Mouse (Mus musculus) megakaryocyte, embryonic 14.5 days (primary cell): ENCODE data around the gene Upf3b. TPM values are rescaled to one million over a fixed set of nuclear protein-coding genes. Genes with fewer than 3 reads are reported as not detected.
A peak's percentile ranks its signal among the peaks of the same experiment; 100 is the strongest.
"Not testable (repeated sequence)": the region's sequence is repeated elsewhere in the genome, so short reads cannot be mapped to it uniquely, and the experiment has no call there.

Experiments
- H3K27me3 ChIP-seq: replicated peaks from 2 replicates; pipeline ENCODE3; 2012; ENCODE audit warnings: inconsistent platforms
- H3K36me3 ChIP-seq: replicated peaks from 2 replicates; pipeline ENCODE3; 2012; ENCODE audit warnings: low read length, inconsistent platforms, mixed read lengths
- H3K4me1 ChIP-seq: 2 replicates; pipeline ENCODE4 v1.6.1; 2012; ENCODE audit warnings: inconsistent platforms
- H3K4me3 ChIP-seq: replicated peaks from 2 replicates; pipeline ENCODE3; 2012; ENCODE audit warnings: moderate library complexity, mild to moderate bottlenecking, inconsistent platforms
- H3K9me3 ChIP-seq: 2 replicates; pipeline ENCODE4 v1.6.1; 2012; ENCODE audit warnings: inconsistent platforms
- FLI1 ChIP-seq: IDR thresholded peaks from 2 replicates; pipeline ENCODE4 v1.6.1; 2012; ENCODE audit warnings: low read length, inconsistent platforms, mixed read lengths
- GATA1 ChIP-seq: IDR thresholded peaks from 3 replicates; pipeline ENCODE4 v1.6.1; 2012; ENCODE audit warnings: mixed read lengths, low read length, inconsistent platforms, borderline replicate concordance
- polyA plus RNA-seq: library from polyadenylated mRNA; stranded (reverse); fragments of >175 nt; gene quantifications from 2 replicates; pipeline ENCODE4 v1.2.3, GENCODE M21; 2012; ENCODE audit warnings: low replicate concordance; ENCODE audit not compliant: insufficient read depth

Upf3b gene
- polyA plus RNA-seq: 5.9 TPM in 1 of 2 replicates, not detected in the other

DNA sequence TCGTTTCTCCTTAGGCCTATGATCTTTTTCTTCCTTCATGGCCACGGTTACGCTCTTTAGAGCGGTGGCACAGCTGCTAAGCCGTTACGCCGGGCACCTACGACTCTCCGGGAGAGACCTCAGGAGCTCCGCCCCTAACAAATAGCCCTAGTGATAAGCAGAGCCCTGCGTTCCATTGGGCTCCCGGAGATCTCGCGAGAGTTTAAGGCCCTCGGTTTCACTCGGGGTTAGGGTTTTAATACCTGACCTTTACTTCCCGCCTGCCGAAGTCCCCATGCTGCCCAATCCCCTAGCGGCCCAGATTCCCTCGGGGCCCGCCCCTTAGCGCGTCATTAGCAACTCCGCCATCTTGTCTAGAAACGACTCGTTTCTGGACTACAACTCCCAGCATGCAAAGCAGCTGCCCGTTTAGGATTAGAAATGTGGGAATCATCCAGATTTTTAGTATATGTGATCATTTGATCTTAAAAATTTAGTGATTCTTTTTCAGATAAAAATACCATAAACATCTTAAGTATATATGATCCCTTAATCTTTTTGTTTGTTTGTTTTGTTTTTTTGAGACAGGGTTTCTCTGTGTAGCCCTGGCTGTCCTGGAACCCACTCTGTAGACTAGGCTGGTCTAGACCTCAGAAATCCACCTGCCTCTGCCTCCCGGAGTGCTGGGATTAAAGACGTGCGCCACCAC lies at the start of gene Upf3b:
TSS of gene Upf3b (minus strand) at position 130 of the 688 bp plus-strand sequence.
- TF ChIP-seq FLI1 (no peak), GATA1 (no peak)
- peak within 1 kb of the TSS; percentile 95 for H3K4me3 ChIP-seq
- peaks cover 29% of the 10 kb centered on the region for H3K4me1 ChIP-seq
- no peaks in the 10 kb centered on the region; the same call in 1 of the 2 replicates for H3K9me3 ChIP-seq
- peaks cover 20% of the 10 kb centered on the region for H3K36me3 ChIP-seq
- H3K27me3 ChIP-seq: peaks cover 5% of the 10 kb centered on the region

DNA sequence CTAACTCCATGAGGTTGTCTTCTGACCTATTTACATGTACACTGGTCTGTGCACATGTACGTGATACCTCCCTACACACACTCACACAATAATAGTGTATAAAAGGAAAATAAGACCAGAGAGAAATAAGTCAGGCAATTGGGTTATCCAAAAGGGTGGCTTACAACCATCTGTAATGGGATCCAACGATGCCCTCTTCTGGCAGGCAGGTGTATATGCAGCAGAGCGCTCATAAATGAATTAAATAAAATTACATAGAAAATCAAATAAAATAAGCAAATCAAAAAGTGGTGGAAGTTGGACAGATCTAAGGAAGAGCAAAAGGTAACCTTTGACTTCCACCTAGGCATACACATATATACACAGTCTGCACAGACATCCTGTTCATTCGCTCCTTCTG lies 47.7 kb upstream of the Upf3b start:
- peaks cover 26% of the 10 kb centered on the region for H3K36me3 ChIP-seq
- peaks cover 8% of the 10 kb centered on the region for H3K4me1 ChIP-seq
- TF ChIP-seq FLI1: no peak
- no peak for TF ChIP-seq GATA1
- H3K4me3 ChIP-seq: no peak overlapping the region
- no peaks in the 10 kb centered on the region for H3K9me3 ChIP-seq
- H3K27me3 ChIP-seq: peaks cover 5% of the 10 kb centered on the region

DNA sequence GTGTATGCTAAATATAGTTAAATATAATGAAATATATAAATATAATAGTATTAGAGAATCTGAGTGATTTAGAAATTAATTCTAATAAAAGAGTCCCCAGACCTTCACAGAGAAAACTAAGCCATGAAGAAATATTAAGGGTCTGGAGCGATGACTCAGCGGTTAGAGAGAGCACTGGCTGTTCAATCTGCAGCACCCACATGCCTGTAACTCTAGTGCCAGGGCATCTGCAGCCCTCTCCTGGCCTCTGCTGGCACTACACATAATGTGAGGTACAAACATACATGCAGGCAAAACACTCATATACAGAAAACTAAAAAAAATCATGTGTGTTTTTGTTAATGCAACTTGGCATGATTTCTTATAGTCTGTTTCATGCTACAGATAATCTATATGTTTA lies 34.8 kb upstream of the Upf3b start:
- H3K4me3 ChIP-seq: no peak overlapping the region
- no peaks in the 10 kb centered on the region for H3K9me3 ChIP-seq
- no peaks in the 10 kb centered on the region for H3K27me3 ChIP-seq
- no peaks in the 10 kb centered on the region for H3K4me1 ChIP-seq
- H3K36me3 ChIP-seq: peaks cover 64% of the 10 kb centered on the region
- no peak for TF ChIP-seq GATA1
- no peak for TF ChIP-seq FLI1

DNA sequence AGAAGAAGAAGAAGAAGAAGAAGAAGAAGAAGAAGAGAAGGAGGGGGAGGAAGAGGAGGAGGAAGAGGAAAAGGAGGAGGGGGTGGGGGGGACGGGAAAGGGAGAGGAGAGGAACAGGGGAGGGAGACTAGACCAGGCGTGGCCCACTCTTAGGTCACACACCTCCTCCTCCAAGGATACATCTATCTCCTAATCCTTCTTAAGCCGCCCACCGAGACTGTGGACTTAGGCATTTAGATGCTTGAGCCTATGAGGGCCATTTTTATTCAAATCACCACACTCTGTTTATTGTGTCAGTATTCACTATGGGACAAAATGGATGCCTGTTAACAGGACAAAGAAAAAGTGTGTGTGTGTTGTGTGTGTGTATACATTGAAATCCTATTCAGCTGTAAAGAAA lies 34.4 kb upstream of the Upf3b start:
- peaks cover 64% of the 10 kb centered on the region for H3K36me3 ChIP-seq

DNA sequence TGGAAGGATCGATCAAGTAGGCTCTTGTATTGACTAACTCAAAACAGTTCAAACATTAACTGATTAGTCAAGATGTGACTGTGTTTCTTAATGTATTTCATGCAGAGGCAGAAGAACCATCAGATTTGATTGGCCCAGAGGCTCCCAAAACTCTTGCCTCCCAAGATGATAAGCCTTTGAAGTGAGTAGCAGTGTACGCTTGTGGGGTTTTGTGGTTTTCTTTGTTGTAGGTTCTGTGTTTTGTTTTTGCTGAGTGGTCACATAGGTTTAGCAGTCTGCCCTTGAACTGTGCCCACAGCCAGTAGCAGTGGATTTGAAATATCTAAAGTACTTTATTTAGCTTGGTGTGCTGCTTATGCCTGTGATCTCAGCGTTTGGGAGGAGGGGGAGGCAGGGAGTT lies 31.6 kb upstream of the Upf3b start:
- Histone ChIP-seq H3K4me3 (no peak overlapping the region), H3K36me3 (peaks cover 68% of the 10 kb centered on the region), H3K9me3 (no peaks in the 10 kb centered on the region), H3K4me1 (no peaks in the 10 kb centered on the region), H3K27me3 (peaks cover 2% of the 10 kb centered on the region)
- TF ChIP-seq GATA1: no peak
- no peak for TF ChIP-seq FLI1

More for the DNA sequence above, 34.4 kb upstream of the Upf3b start:
- H3K9me3 ChIP-seq, H3K4me3 ChIP-seq, H3K4me1 ChIP-seq, H3K27me3 ChIP-seq: not testable (repeated sequence)

DNA sequence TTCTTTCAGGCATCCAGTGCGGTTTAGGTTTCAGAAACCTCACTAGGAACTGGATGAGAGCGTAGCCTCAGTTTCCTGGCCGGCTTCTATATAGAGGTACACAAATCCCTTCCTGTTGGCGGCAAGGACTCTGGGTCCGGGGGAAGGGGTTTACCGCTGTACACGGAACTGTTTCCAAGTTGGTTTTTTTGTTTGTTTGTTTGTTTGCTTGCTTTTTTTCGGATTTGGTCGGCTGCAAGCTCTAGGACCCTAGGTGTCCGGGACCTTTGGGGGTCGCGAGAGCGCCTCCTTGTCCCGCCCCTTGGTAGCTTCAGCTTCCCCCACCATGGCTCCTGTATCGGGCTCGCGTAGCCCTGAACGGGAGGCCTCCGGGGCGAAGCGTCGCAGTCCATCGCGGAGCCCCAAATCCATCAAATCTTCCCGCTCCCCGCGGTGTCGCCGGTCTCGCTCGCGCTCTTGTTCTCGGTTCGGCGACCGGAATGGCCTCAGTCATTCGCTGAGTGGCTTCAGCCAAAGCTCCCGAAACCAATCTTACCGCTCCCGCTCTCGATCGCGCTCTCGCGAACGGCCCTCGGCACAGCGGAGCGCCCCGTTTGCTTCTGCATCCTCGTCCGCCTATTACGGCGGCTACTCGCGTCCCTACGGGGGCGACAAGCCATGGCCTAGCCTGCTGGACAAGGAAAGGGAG lies 16.7 kb upstream of the Upf3b start, which contains the start of gene Nkap:
TSS of gene Nkap (plus strand) at position 125 of the 688 bp plus-strand sequence.
- TF ChIP-seq FLI1: no peak
- TF ChIP-seq GATA1: no peak
- H3K27me3 ChIP-seq: peaks cover 6% of the 10 kb centered on the region
- H3K4me1 ChIP-seq: peaks cover 10% of the 10 kb centered on the region
- H3K9me3 ChIP-seq: peaks cover 15% of the 10 kb centered on the region
- peaks cover 6% of the 10 kb centered on the region for H3K36me3 ChIP-seq
- H3K4me3 ChIP-seq: peak within 1 kb of the TSS; percentile 94

DNA sequence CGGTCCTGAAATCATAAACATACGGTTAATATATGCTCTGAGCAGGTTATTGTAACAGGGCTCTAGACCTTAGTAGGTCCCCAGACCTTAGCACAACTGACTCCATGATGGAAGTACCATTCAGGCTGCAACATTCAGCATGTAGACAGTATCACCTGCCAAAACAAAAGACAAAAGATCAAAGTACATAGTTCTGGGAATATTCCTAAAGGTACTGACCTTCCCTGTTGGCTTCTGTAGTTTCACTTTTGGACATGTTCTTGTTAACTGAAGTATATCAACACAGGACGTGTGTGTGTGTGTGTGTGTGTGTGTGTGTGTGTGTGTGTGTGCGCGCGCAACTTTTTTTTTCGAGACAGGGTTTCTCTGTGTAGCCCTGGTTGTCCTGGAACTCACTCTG lies 15.4 kb upstream of the Upf3b start:
- TF ChIP-seq FLI1 (no peak), GATA1 (no peak)
- Histone ChIP-seq H3K9me3 (peaks cover 23% of the 10 kb centered on the region), H3K4me3 (no peak overlapping the region), H3K4me1 (peaks cover 10% of the 10 kb centered on the region), H3K36me3 (no peaks in the 10 kb centered on the region), H3K27me3 (peaks cover 6% of the 10 kb centered on the region)

DNA sequence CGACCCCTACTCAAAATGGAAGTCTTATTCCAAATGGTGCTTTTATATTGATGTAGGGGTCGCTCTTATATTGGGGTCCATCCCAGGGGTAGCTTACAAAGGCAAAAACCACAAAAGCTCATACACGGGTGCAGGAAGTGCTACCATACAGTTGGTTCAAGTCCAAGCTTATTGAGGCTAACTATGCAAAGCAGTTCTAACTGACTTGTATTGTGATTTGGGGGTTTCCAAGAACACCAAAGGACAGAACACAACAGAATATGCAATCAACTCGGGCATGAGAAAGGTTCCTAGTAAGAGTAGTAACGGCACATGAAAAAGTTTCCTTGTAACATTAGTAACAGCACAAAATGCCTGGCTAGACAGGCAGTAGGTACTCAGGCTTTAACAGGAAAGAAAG lies 10.1 kb upstream of the Upf3b start:
- H3K27me3 ChIP-seq: peaks cover 25% of the 10 kb centered on the region
- peaks cover 17% of the 10 kb centered on the region; the same call in 1 of the 2 replicates for H3K4me1 ChIP-seq
- no peaks in the 10 kb centered on the region for H3K36me3 ChIP-seq
- no peak for TF ChIP-seq GATA1
- TF ChIP-seq FLI1: no peak
- H3K4me3 ChIP-seq: no peak overlapping the region
- peaks cover 16% of the 10 kb centered on the region for H3K9me3 ChIP-seq

DNA sequence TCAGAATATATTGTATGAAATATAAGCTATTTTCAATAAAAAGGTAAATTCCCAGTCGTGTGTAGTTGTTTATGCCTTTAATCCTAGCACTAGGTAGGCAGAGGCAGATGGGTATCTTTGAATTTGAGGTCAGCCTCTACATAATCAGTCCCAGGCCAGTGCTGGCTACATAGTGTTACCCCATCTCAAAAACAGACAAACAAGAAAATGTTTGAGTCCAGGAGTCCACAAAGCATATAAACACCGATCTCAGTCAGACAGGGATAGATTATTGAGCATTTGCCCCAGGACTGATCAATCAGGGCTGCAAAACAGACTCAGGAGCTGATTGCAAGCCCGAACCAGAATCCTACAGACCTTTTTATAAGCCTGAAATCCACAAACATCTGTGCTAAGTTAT lies 9.5 kb upstream of the Upf3b start:
- Histone ChIP-seq H3K36me3 (no peaks in the 10 kb centered on the region), H3K4me1 (peaks cover 18% of the 10 kb centered on the region; the same call in 1 of the 2 replicates), H3K4me3 (no peak overlapping the region), H3K9me3 (peaks cover 16% of the 10 kb centered on the region), H3K27me3 (peaks cover 26% of the 10 kb centered on the region)
- TF ChIP-seq GATA1: no peak
- TF ChIP-seq FLI1: no peak

DNA sequence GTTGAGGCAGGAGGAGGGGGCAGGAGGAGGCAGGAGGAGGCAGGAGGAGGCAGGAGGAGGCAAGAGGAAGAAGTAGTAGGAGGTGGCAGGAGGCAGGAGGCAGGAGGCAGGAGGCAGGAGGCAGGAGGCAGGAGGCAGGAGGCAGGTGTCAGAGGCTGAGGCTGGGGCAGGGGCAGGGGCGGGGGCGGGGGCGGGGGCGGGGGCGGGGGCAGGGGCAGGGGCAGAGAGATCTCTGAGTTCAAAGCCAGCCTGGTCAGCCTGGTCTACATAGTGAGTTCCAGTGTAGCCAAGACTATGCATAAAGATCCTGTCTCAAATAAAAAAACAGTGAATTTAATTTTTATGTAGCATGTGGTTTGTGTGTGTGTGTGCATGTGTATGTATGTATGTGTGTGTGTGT lies 7.0 kb upstream of the Upf3b start:
- peaks cover 30% of the 10 kb centered on the region for H3K4me1 ChIP-seq
- peaks cover 11% of the 10 kb centered on the region for H3K9me3 ChIP-seq
- H3K4me3 ChIP-seq: no peak overlapping the region
- TF ChIP-seq GATA1 (no peak), FLI1 (no peak)
- H3K36me3 ChIP-seq: no peaks in the 10 kb centered on the region
- H3K27me3 ChIP-seq: peaks cover 24% of the 10 kb centered on the region
